Mouse (Mus musculus): ENCODE measurements around the gene Tnfrsf13b. TPM values are rescaled to one million over a fixed set of nuclear protein-coding genes. Genes with fewer than 3 reads are reported as not detected.

Tnfrsf13b gene
- total and polyA plus RNA-seq, 3 experiments: 49.1 to 131 (median 60.5) TPM

DNA sequence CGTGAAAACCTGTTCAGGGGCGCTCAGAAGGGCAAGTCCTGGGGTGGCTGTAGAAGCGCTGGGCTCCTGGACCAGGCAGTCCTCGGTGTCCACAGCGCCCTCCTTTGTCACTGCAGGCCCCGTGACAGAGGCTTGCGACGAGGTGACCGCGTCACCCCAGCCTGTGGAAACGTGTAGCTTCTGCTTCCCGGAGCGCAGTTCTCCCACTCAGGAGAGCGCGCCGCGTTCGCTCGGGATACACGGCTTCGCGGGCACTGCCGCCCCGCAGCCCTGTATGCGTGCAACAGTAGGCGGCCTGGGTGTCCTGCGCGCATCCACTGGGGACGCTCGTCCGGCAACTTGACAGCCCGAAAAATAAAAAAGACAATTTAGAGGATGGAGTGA is 20.7 kb downstream of the Tnfrsf13b start:
- peaks cover 58% of the 10 kb centered on the region for H3K36me3 ChIP-seq (replicated peaks)
- ATAC-seq (ENCODE audit: extremely low read depth, insufficient number of reproducible peaks, low FRiP score, poor library complexity, severe bottlenecking): no peak
- no peak overlapping the region; the same call in 1 of the 2 replicates for H3K4me3 ChIP-seq (ENCODE audit: low read depth, low read length)
- H3K27me3 ChIP-seq (ENCODE audit: insufficient read depth, low read length): no peaks in the 10 kb centered on the region
- no peaks in the 10 kb centered on the region for H3K9me3 ChIP-seq (replicated peaks)
- H3K4me1 ChIP-seq (ENCODE audit: insufficient read depth, low read depth, low read length): peaks cover 32% of the 10 kb centered on the region
- TF ChIP-seq POLR2AphosphoS5 (IDR thresholded peaks at IDR 0.05; ENCODE audit: insufficient replicate concordance, low read depth, low read length) (no peak), TAL1 (conservative IDR thresholded peaks at IDR 0.05; ENCODE audit: low read depth, low read length) (no peak), GATA2 (IDR thresholded peaks at IDR 0.05; ENCODE audit: borderline replicate concordance, low read depth, low read length) (no peak), GATA1 (IDR thresholded peaks at IDR 0.05; ENCODE audit: borderline replicate concordance, low read length) (no peak)
- DNase-seq (ENCODE audit: low spot score): no peak

DNA sequence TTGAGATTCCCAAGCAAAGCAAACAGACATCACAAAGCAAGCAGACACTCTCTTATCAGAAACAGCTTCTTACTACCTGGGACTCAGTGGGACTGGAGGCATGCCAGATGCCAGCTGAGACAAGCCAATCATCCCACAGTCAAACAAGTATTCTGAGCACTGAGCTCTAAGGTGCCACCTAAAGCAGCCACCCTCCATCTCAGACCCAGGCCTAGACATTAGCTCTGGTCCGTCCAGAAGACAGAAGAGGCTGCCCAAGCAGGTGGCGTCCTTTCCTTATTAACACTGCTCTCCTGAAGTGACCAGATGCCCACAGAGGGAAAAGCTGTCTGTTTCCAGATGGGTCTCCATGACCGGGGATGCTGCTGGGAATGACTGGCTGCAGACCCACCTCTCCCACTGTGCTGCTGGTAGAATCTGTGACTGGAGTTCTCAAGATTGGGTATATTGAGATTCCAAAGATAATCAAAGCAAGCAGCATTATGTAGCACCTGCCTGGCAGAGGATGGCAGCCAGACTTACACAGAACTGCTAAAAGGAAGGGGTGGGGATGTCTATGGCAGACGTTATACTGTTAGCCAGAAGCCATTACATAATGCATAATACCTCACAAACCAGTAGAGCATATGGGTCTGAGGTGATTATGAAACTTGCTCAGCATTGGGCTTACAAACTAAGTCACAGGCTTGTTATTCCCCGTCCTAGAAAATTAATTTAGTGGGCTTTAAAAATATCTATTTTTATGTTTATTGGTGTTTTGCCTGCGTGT is 23.9 kb downstream of the Tnfrsf13b start:
- TF ChIP-seq GATA1 (IDR thresholded peaks at IDR 0.05; ENCODE audit: borderline replicate concordance, low read length) (no peak), TAL1 (conservative IDR thresholded peaks at IDR 0.05; ENCODE audit: low read depth, low read length) (no peak), GATA2 (IDR thresholded peaks at IDR 0.05; ENCODE audit: borderline replicate concordance, low read depth, low read length) (no peak), CTCF (IDR thresholded peaks at IDR 0.05; ENCODE audit: low read depth, low read length) (no peak), POLR2AphosphoS5 (IDR thresholded peaks at IDR 0.05; ENCODE audit: insufficient replicate concordance, low read depth, low read length) (no peak)
- DNase-seq (ENCODE audit: low spot score): no peak
- Histone ChIP-seq H3K36me3 (replicated peaks) (peaks cover 80% of the 10 kb centered on the region), H3K4me1 (ENCODE audit: insufficient read depth, low read depth, low read length) (peaks cover 10% of the 10 kb centered on the region; the same call in 1 of the 2 replicates), H3K27me3 (ENCODE audit: insufficient read depth, low read length) (no peaks in the 10 kb centered on the region), H3K9me3 (replicated peaks) (no peaks in the 10 kb centered on the region), H3K4me3 (ENCODE audit: low read depth, low read length) (no peak overlapping the region)
- no peak for ATAC-seq (ENCODE audit: extremely low read depth, insufficient number of reproducible peaks, low FRiP score, poor library complexity, severe bottlenecking)

DNA sequence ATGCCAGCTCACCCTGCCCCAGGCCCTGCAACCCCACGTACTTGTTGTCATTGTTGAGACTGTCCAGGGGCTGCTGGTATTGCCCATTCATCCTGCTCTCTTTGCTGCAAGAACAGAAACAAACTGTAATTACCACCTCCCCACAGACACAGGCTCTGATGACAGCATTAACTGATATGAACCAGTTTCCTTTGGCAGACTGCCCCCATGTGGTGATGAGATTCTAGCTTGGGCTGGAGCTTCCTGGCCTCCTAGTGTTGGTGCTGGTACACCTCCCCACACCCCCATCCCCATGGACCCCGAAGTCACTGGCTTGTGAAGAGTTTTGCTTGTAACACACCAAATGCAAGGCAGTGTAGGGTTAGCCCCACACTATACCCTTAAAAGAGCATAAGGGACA is 29.2 kb downstream of the Tnfrsf13b start:
- Histone ChIP-seq H3K36me3 (replicated peaks) (peaks cover 95% of the 10 kb centered on the region), H3K9me3 (replicated peaks) (no peaks in the 10 kb centered on the region), H3K27me3 (ENCODE audit: insufficient read depth, low read length) (no peaks in the 10 kb centered on the region), H3K4me1 (ENCODE audit: insufficient read depth, low read depth, low read length) (no peaks in the 10 kb centered on the region), H3K4me3 (ENCODE audit: low read depth, low read length) (no peak overlapping the region)
- no peak for TF ChIP-seq TAL1 (conservative IDR thresholded peaks at IDR 0.05; ENCODE audit: low read depth, low read length)
- TF ChIP-seq GATA2 (IDR thresholded peaks at IDR 0.05; ENCODE audit: borderline replicate concordance, low read depth, low read length): no peak
- TF ChIP-seq POLR2AphosphoS5 (IDR thresholded peaks at IDR 0.05; ENCODE audit: insufficient replicate concordance, low read depth, low read length): no peak
- TF ChIP-seq CTCF (IDR thresholded peaks at IDR 0.05; ENCODE audit: low read depth, low read length): no peak
- TF ChIP-seq GATA1 (IDR thresholded peaks at IDR 0.05; ENCODE audit: borderline replicate concordance, low read length): no peak
- no peak for DNase-seq (ENCODE audit: low spot score)
- no peak for ATAC-seq (ENCODE audit: extremely low read depth, insufficient number of reproducible peaks, low FRiP score, poor library complexity, severe bottlenecking)

DNA sequence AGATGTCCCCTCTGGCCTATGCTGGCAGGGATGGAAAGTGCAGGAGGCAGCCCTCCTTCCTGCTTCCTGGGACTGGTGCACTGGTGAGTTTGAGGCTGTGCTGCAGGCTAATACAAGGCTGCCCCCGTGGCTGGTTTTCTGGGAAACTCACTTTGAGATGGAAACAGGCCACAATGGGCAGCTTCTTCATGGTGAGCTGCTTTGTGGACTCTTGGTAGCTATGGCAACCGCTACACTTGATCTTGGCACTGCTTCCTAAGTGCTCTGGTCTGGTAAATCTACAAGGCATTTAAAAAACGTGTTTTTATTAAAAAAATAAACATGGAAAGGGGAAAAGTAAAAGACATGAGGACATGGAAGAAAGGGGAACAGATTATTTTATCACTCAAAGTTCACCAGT is 31.6 kb downstream of the Tnfrsf13b start:
- H3K36me3 ChIP-seq (replicated peaks): peaks cover 99% of the 10 kb centered on the region

DNA sequence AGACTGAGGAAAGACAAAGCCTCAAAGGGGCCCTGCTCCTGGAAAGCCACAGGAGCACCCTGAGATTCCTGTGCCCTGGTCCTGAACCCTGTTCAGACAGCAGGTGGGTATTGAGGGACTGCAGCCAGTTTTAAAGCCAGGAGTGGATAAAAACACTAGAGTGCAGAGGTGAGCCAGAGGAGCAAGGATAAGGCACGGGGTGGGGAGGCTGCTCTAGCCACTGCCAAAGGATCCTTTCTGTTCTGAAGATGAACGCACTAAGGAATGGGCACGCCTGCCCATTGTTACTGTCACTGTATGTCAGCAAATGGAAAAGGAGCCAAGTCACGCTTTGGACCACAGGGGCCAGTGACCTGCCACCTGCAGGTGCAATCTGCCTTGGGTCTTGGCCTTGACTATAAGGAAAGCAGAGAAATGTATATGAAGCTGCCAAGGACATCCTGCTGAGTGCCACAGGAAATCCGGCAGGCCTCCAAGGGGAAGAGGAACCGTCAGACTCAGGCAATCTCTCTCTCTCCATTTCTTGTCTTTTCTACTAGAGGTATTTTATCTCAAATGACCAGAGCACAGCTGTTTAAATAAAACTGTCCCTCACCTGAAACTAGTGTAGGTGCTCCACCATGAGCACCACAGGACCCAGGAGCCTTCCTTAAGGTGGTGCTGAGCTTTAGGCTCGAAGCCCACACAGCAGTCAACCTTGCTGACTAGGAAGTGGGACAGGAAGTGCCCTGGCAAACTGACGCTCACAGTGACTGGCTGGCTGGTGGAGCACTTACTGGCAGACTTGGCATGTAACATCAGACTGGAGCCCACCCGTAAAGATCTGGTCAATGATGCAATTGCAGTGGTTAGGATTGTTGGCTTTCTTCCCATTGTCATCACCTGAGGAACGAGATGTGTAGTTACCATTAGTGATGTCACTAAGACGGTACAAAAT is 33.5 kb downstream of the Tnfrsf13b start:
- no peaks in the 10 kb centered on the region for H3K9me3 ChIP-seq (replicated peaks)
- ATAC-seq (ENCODE audit: extremely low read depth, insufficient number of reproducible peaks, low FRiP score, poor library complexity, severe bottlenecking) (no peak), DNase-seq (ENCODE audit: low spot score) (no peak)
- H3K27me3 ChIP-seq (ENCODE audit: insufficient read depth, low read length): no peaks in the 10 kb centered on the region
- no peaks in the 10 kb centered on the region for H3K4me1 ChIP-seq (ENCODE audit: insufficient read depth, low read depth, low read length)
- H3K4me3 ChIP-seq (ENCODE audit: low read depth, low read length): no peak overlapping the region
- H3K36me3 ChIP-seq (replicated peaks): peaks cover 99% of the 10 kb centered on the region
- TF ChIP-seq GATA1 (IDR thresholded peaks at IDR 0.05; ENCODE audit: borderline replicate concordance, low read length): no peak

More for the DNA sequence above, 31.6 kb downstream of the Tnfrsf13b start:
- H3K9me3 ChIP-seq (replicated peaks): no peaks in the 10 kb centered on the region
- no peak for ATAC-seq (ENCODE audit: extremely low read depth, insufficient number of reproducible peaks, low FRiP score, poor library complexity, severe bottlenecking)
- no peak for DNase-seq (ENCODE audit: low spot score)
- H3K27me3 ChIP-seq (ENCODE audit: insufficient read depth, low read length): no peaks in the 10 kb centered on the region
- TF ChIP-seq CTCF (IDR thresholded peaks at IDR 0.05; ENCODE audit: low read depth, low read length) (no peak), GATA2 (IDR thresholded peaks at IDR 0.05; ENCODE audit: borderline replicate concordance, low read depth, low read length) (no peak), GATA1 (IDR thresholded peaks at IDR 0.05; ENCODE audit: borderline replicate concordance, low read length) (no peak), POLR2AphosphoS5 (IDR thresholded peaks at IDR 0.05; ENCODE audit: insufficient replicate concordance, low read depth, low read length) (no peak), TAL1 (conservative IDR thresholded peaks at IDR 0.05; ENCODE audit: low read depth, low read length) (no peak)
- no peak overlapping the region for H3K4me3 ChIP-seq (ENCODE audit: low read depth, low read length)
- H3K4me1 ChIP-seq (ENCODE audit: insufficient read depth, low read depth, low read length): no peaks in the 10 kb centered on the region

DNA sequence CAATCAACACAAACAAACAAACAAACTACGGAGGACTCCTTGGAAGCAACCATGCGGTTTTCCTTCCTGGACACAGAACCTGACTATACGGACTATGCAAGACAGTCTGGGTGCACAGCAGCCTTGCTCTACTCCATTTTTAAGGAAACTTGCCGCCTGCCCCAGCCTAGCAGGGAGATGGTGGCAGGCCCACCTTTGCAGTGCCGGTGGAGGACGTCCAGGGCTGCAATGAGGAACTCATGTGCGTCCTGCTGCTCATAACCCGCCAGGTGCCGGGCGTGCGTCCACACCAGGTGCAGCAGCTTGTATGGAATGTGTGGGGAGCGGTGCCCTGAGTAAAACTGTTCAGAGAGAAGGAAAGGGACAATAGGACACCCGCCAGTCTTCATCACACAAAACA is 34.6 kb downstream of the Tnfrsf13b start:
- no peak for ATAC-seq (ENCODE audit: extremely low read depth, insufficient number of reproducible peaks, low FRiP score, poor library complexity, severe bottlenecking)
- no peak overlapping the region for H3K4me3 ChIP-seq (ENCODE audit: low read depth, low read length)
- H3K4me1 ChIP-seq (ENCODE audit: insufficient read depth, low read depth, low read length): no peaks in the 10 kb centered on the region
- H3K27me3 ChIP-seq (ENCODE audit: insufficient read depth, low read length): no peaks in the 10 kb centered on the region
- TF ChIP-seq POLR2AphosphoS5 (IDR thresholded peaks at IDR 0.05; ENCODE audit: insufficient replicate concordance, low read depth, low read length): no peak
- TF ChIP-seq CTCF (IDR thresholded peaks at IDR 0.05; ENCODE audit: low read depth, low read length): no peak
- TF ChIP-seq TAL1 (conservative IDR thresholded peaks at IDR 0.05; ENCODE audit: low read depth, low read length): no peak
- no peak for TF ChIP-seq GATA1 (IDR thresholded peaks at IDR 0.05; ENCODE audit: borderline replicate concordance, low read length)
- TF ChIP-seq GATA2 (IDR thresholded peaks at IDR 0.05; ENCODE audit: borderline replicate concordance, low read depth, low read length): no peak
- peaks cover 98% of the 10 kb centered on the region for H3K36me3 ChIP-seq (replicated peaks)
- no peak for DNase-seq (ENCODE audit: low spot score)
- H3K9me3 ChIP-seq (replicated peaks): no peaks in the 10 kb centered on the region
